Mouse (Mus musculus) CD4-positive naive resting alpha-beta T cell, adult 76 days (primary cell): Measurements from ENCODE around the gene Defb46. TPM values are rescaled to one million over a fixed set of nuclear protein-coding genes. Genes with fewer than 3 reads are reported as not detected.

Source experiments
- total RNA-seq: library from RNA; stranded (reverse); gene quantifications from one replicate; pipeline ENCODE4 v1.2.4, GENCODE M21; 2023

Defb46 gene
- not detected for total RNA-seq

GRCm38 (mm10) chr8:19239616-19240015 lies at the start of gene Defb46:
Defb46 (plus strand) TSS chr8:19239916.

GRCm38 (mm10) chr8:19225161-19225560 lies 14.6 kb upstream of the Defb46 start, which contains the start of gene Defb6:
Defb6 (plus strand) TSS chr8:19225478.

GRCm38 (mm10) chr8:19247280-19247679 lies 7.6 kb downstream of the Defb46 start, which contains the start of gene Defb5:
Defb5 (plus strand) TSS chr8:19247580.

Other genes starting within 250 kb of the Defb46 start
- gene Defb37, start 248.9 kb upstream of the Defb46 start, total RNA-seq, result not detected
- not detected for gene Defb38, start 213.3 kb upstream of the Defb46 start, total RNA-seq
- not detected for gene Defb39, start 175.1 kb upstream of the Defb46 start, total RNA-seq
- gene Defb12, start 125.1 kb upstream of the Defb46 start, total RNA-seq, result not detected
- not detected for gene Defb34, start 116.2 kb upstream of the Defb46 start, total RNA-seq
- not detected for gene Gm45826, start 99.1 kb upstream of the Defb46 start, total RNA-seq
- not detected for gene Defb14, start 45.6 kb upstream of the Defb46 start, total RNA-seq
- gene Defb4, start 41.2 kb upstream of the Defb46 start, total RNA-seq, result not detected
- gene Defb6, start 14.4 kb upstream of the Defb46 start, total RNA-seq, result not detected
- not detected for gene Defb5, start 7.7 kb downstream of the Defb46 start, total RNA-seq
- gene Defb3, start 53.4 kb downstream of the Defb46 start, total RNA-seq, result not detected
- gene Defb8, start 207.7 kb downstream of the Defb46 start, total RNA-seq, result not detected